Mouse (Mus musculus) CH12.LX (cell line): Measurements from ENCODE around the gene Scrn1. TPM values are rescaled to one million over a fixed set of nuclear protein-coding genes. Genes with fewer than 3 reads are reported as not detected.
A peak's percentile ranks its signal among the peaks of the same experiment; 100 is the strongest.

ENCODE experiments used
- DNase-seq: peaks from one replicate; pipeline ENCODE4 v3.0.0-alpha.2; 2013; ENCODE audit errors: extremely low read depth
- H3K27ac ChIP-seq: 2 replicates; pipeline ENCODE4 v1.5.1; 2012; ENCODE audit warnings: low read depth, mild to moderate bottlenecking, control low read depth, moderate library complexity; ENCODE audit not compliant: insufficient read depth
- H3K27me3 ChIP-seq: replicated peaks from 2 replicates; pipeline ENCODE3; 2012; ENCODE audit warnings: inconsistent platforms
- H3K36me3 ChIP-seq, 2 experiments: replicated peaks in 1 of 2; 2 replicates each; pipeline versions ENCODE3 to v1.6.1; 2012; ENCODE audit warnings: inconsistent platforms in 1 of 2, low read length in 1 of 2, mild to moderate bottlenecking in 1 of 2, mixed read lengths in 1 of 2, moderate library complexity in 1 of 2; ENCODE audit not compliant: control insufficient read depth in 1 of 2, insufficient read depth in 1 of 2
- H3K4me1 ChIP-seq, 2 experiments: 2 replicates each; pipeline ENCODE4 v1.6.1; 2012; ENCODE audit warnings: inconsistent platforms in 1 of 2, moderate library complexity in 1 of 2; ENCODE audit not compliant: insufficient read depth in 2 of 2, control insufficient read depth in 1 of 2
- H3K4me2 ChIP-seq: 2 replicates; pipeline ENCODE4 v1.6.1; 2012; ENCODE audit warnings: low read depth, mild to moderate bottlenecking, control low read depth; ENCODE audit not compliant: poor library complexity, insufficient read depth, severe bottlenecking
- H3K4me3 ChIP-seq, 3 experiments: fragments of 150-350 bp in 1 of 3; sonication (generic) in 1 of 3; replicated peaks in 1 of 3; 2 replicates each; pipeline versions ENCODE3 to v1.5.1; 2011 to 2012; ENCODE audit warnings: low read depth in 2 of 3, low read length in 2 of 3, mild to moderate bottlenecking in 2 of 3, moderate library complexity in 2 of 3, control low read depth in 1 of 3, improper control_type of control experiment in 1 of 3, inconsistent platforms in 1 of 3, mixed read lengths in 1 of 3; ENCODE audit not compliant: poor library complexity in 1 of 3
- H3K79me2 ChIP-seq: replicated peaks from 2 replicates; pipeline ENCODE4 v1.6.1; 2012; ENCODE audit warnings: mild to moderate bottlenecking, moderate library complexity; ENCODE audit not compliant: control insufficient read depth, poor library complexity, insufficient read depth, severe bottlenecking; ENCODE audit errors: extremely low read depth
- H3K9ac ChIP-seq: 2 replicates; pipeline ENCODE4 v1.6.1; 2012; ENCODE audit warnings: low read depth, mild to moderate bottlenecking, control low read depth, moderate library complexity; ENCODE audit not compliant: insufficient read depth
- H3K9me3 ChIP-seq: replicated peaks from 2 replicates; pipeline ENCODE3; 2012; ENCODE audit warnings: low read length, inconsistent platforms, mixed read lengths
- BHLHE40 ChIP-seq: IDR thresholded peaks from 2 replicates; pipeline ENCODE4 v1.6.1; 2011; ENCODE audit warnings: mild to moderate bottlenecking, low read depth, low read length, improper control_type of control experiment
- CHD1 ChIP-seq: IDR thresholded peaks from 2 replicates; pipeline ENCODE4 v1.6.1; 2012; ENCODE audit warnings: low read depth, low read length, improper control_type of control experiment, inconsistent platforms
- CHD2 ChIP-seq: IDR thresholded peaks from 2 replicates; pipeline ENCODE4 v1.6.1; 2011; ENCODE audit warnings: low read length, improper control_type of control experiment
- CTCF ChIP-seq, 2 experiments: IDR thresholded peaks in 1 of 2; conservative IDR thresholded peaks in 1 of 2; 2 replicates each; pipeline ENCODE4 v1.5.1; 2011 to 2012; ENCODE audit warnings: low read depth in 2 of 2, low read length in 2 of 2, improper control_type of control experiment in 1 of 2, inconsistent platforms in 1 of 2, mild to moderate bottlenecking in 1 of 2, moderate library complexity in 1 of 2
- E2F4 ChIP-seq: IDR thresholded peaks from 2 replicates; pipeline ENCODE4 v1.6.1; 2011; ENCODE audit warnings: low read depth, low read length, improper control_type of control experiment; ENCODE audit not compliant: insufficient replicate concordance
- EP300 ChIP-seq: IDR thresholded peaks from 2 replicates; pipeline ENCODE4 v1.6.1; 2011; ENCODE audit warnings: low read length, improper control_type of control experiment
- GABPA ChIP-seq: IDR thresholded peaks from 2 replicates; pipeline ENCODE4 v1.6.1; 2012; ENCODE audit warnings: low read depth, low read length, improper control_type of control experiment, inconsistent platforms; ENCODE audit not compliant: insufficient replicate concordance
- JUN ChIP-seq: IDR thresholded peaks from 2 replicates; pipeline ENCODE4 v1.6.1; 2011; ENCODE audit warnings: low read depth, mild to moderate bottlenecking, low read length, improper control_type of control experiment, moderate library complexity; ENCODE audit not compliant: insufficient read depth
- JUND ChIP-seq: conservative IDR thresholded peaks from 2 replicates; pipeline ENCODE4 v1.6.1; 2011; ENCODE audit warnings: low read depth, low read length, improper control_type of control experiment
- MAX ChIP-seq: IDR thresholded peaks from 2 replicates; pipeline ENCODE4 v1.6.1; 2011; ENCODE audit warnings: low read length, improper control_type of control experiment
- MAZ ChIP-seq: IDR thresholded peaks from 2 replicates; pipeline ENCODE4 v1.6.1; 2012; ENCODE audit warnings: low read depth, mild to moderate bottlenecking, inconsistent platforms, low read length, improper control_type of control experiment, moderate library complexity
- NELFE ChIP-seq: IDR thresholded peaks from 2 replicates; pipeline ENCODE4 v1.6.1; 2011; ENCODE audit warnings: low read depth, low read length, improper control_type of control experiment
- POLR2A ChIP-seq: IDR thresholded peaks from 2 replicates; pipeline ENCODE4 v1.6.1; 2011; ENCODE audit warnings: low read depth, mild to moderate bottlenecking, improper control_type of control experiment, low read length
- RAD21 ChIP-seq: IDR thresholded peaks from 2 replicates; pipeline ENCODE4 v1.6.1; 2011; ENCODE audit warnings: low read depth, mild to moderate bottlenecking, low read length, improper control_type of control experiment, moderate library complexity
- RCOR1 ChIP-seq: conservative IDR thresholded peaks from 2 replicates; pipeline ENCODE4 v1.6.1; 2012; ENCODE audit warnings: low read depth, mild to moderate bottlenecking, inconsistent platforms, low read length, improper control_type of control experiment
- SMC3 ChIP-seq: IDR thresholded peaks from 2 replicates; pipeline ENCODE4 v1.6.1; 2011; ENCODE audit warnings: low read depth, low read length, improper control_type of control experiment
- TBP ChIP-seq: conservative IDR thresholded peaks from 2 replicates; pipeline ENCODE4 v1.6.1; 2011; ENCODE audit warnings: low read depth, low read length, improper control_type of control experiment
- TCF12 ChIP-seq: IDR thresholded peaks from 2 replicates; pipeline ENCODE4 v1.6.1; 2014; ENCODE audit warnings: low read depth, mild to moderate bottlenecking, inconsistent platforms, low read length, improper control_type of control experiment
- UBTF ChIP-seq: IDR thresholded peaks from 2 replicates; pipeline ENCODE4 v1.6.1; 2012; ENCODE audit warnings: low read depth, mild to moderate bottlenecking, inconsistent platforms, low read length, improper control_type of control experiment, moderate library complexity
- USF2 ChIP-seq: conservative IDR thresholded peaks from 2 replicates; pipeline ENCODE4 v1.6.1; 2011; ENCODE audit warnings: low read depth, low read length, improper control_type of control experiment
- ZC3H11A ChIP-seq: IDR thresholded peaks from 2 replicates; pipeline ENCODE4 v1.6.1; 2012; ENCODE audit warnings: low read depth, mild to moderate bottlenecking, inconsistent platforms, low read length, improper control_type of control experiment
- ZMIZ1 ChIP-seq: IDR thresholded peaks from 2 replicates; pipeline ENCODE4 v1.6.1; 2012; ENCODE audit warnings: low read depth, mild to moderate bottlenecking, inconsistent platforms, low read length, improper control_type of control experiment
- ZNF384 ChIP-seq: IDR thresholded peaks from 2 replicates; pipeline ENCODE4 v1.6.1; 2012; ENCODE audit warnings: low read depth, low read length, improper control_type of control experiment, inconsistent platforms
- dilution Hi-C: fragments of 300-500 bp; cut with MboI; formaldehyde crosslinking; loops from 2 replicates; pipeline ENCODE4 v1.14.3; 2020; ENCODE audit warnings: low sequenced_read_pairs; ENCODE audit not compliant: extremely low pct_unique_long_range_greater_than_20kb, extremely low pct_ligation_motif_present
- in situ Hi-C: fragments of 300-500 bp; cut with MboI; formaldehyde crosslinking; loops from 3 replicates; pipeline ENCODE4 v1.14.3; 2019; ENCODE audit warnings: low sequenced_read_pairs, low pct_ligation_motif_present, low pct_unique_long_range_greater_than_20kb, mixed read lengths
- polyA plus RNA-seq: library from polyadenylated mRNA; unstranded; fragments of >175 nt; gene quantifications from 2 replicates; pipeline ENCODE4 v1.2.1, GENCODE M21; 2012; ENCODE audit warnings: low read depth; ENCODE audit not compliant: insufficient read length
- total RNA-seq, 2 experiments: library from RNA; depleted of rRNA; stranded (reverse); fragments of 300-350 nt in 1 of 2; fragments of >200 nt in 1 of 2; gene quantifications; 2 replicates each; pipeline ENCODE4 v1.2.3; 2012 to 2014

Scrn1 gene
- total and polyA plus RNA-seq, 3 experiments = 0.04 TPM; not detected in 2

GRCm38 (mm10) chr6:54481390-54482112 lies 84.7 kb downstream of the Scrn1 start:
- H3K27me3 ChIP-seq = no peaks in the 10 kb centered on the region
- in situ Hi-C loops (no loop called here), dilution Hi-C loops (no loop called here)

GRCm38 (mm10) chr6:54478646-54479324 lies 87.5 kb downstream of the Scrn1 start:
- in situ Hi-C loops = no loop called here
- H3K4me2 ChIP-seq = no peak overlapping the region
- no peak overlapping the region for H3K4me3 ChIP-seq
- peak; percentile 21 for DNase-seq
- H3K9ac ChIP-seq = no peak overlapping the region
- H3K9me3 ChIP-seq = peaks cover 3% of the 10 kb centered on the region
- H3K36me3 ChIP-seq = no peaks in the 10 kb centered on the region
- no peaks in the 10 kb centered on the region for H3K79me2 ChIP-seq
- TF ChIP-seq EP300 (no peak), JUN (no peak), RAD21 (peak; percentile 70), E2F4 (no peak), ZC3H11A (peak; percentile 35; the same call in 1 of the 2 replicates), USF2 (no peak), CTCF (conservative IDR thresholded peaks at IDR 0.05 in 1 of 2, IDR thresholded peaks at IDR 0.05 in 1 of 2; ENCODE audit: low read depth in 2 of 2, low read length in 2 of 2) (peak in 1 of 2 experiments; percentile 69; a peak in 2 of 4 replicates), BHLHE40 (no peak), SMC3 (peak; percentile 76), ZNF384 (peak; percentile 61), GABPA (no peak)
- H3K27me3 ChIP-seq = no peaks in the 10 kb centered on the region
- dilution Hi-C loops = no loop called here
- no peak overlapping the region for H3K27ac ChIP-seq
- H3K4me1 ChIP-seq = no peaks in the 10 kb centered on the region

More at GRCm38 (mm10) chr6:54481390-54482112, 84.7 kb downstream of the Scrn1 start:
- H3K9me3 ChIP-seq = peaks cover 3% of the 10 kb centered on the region
- no peaks in the 10 kb centered on the region for H3K79me2 ChIP-seq
- peaks cover 3 to 11% of the 10 kb centered on the region in 2 experiments for H3K4me1 ChIP-seq
- TF ChIP-seq MAZ (no peak), JUND (no peak), POLR2A (no peak), MAX (no peak), BHLHE40 (no peak), RCOR1 (no peak), UBTF (no peak), GABPA (no peak), TCF12 (no peak), CHD1 (no peak), ZMIZ1 (no peak), NELFE (no peak), JUN (no peak), E2F4 (no peak), CHD2 (no peak), TBP (no peak)
- no peak for DNase-seq
- H3K4me3 ChIP-seq = no peak overlapping the region
- H3K4me2 ChIP-seq = no peak overlapping the region
- H3K9ac ChIP-seq = no peak overlapping the region
- H3K36me3 ChIP-seq = peaks cover 0 to 3% of the 10 kb centered on the region in 2 experiments
- H3K27ac ChIP-seq = no peak overlapping the region
